Mouse (Mus musculus) layer of hippocampus, adult 18-20 months (tissue): Measurements from ENCODE around the gene Drc1. TPM values are rescaled to one million over a fixed set of nuclear protein-coding genes. Genes with fewer than 3 reads are reported as not detected.
A peak's percentile ranks its signal among the peaks of the same experiment; 100 is the strongest.

Experiments used
- DNase-seq, 2 experiments: peaks; one replicate each; pipeline ENCODE4 v3.0.0; 2022; ENCODE audit warnings: low spot score in 2 of 2
- total RNA-seq, 2 experiments: library from RNA; stranded (reverse); gene quantifications; 2 replicates each; pipeline ENCODE4 v1.2.3; 2021

Drc1 gene
- total RNA-seq, 2 experiments from 2014 or later, result 8.6 to 8.8 TPM

DNA sequence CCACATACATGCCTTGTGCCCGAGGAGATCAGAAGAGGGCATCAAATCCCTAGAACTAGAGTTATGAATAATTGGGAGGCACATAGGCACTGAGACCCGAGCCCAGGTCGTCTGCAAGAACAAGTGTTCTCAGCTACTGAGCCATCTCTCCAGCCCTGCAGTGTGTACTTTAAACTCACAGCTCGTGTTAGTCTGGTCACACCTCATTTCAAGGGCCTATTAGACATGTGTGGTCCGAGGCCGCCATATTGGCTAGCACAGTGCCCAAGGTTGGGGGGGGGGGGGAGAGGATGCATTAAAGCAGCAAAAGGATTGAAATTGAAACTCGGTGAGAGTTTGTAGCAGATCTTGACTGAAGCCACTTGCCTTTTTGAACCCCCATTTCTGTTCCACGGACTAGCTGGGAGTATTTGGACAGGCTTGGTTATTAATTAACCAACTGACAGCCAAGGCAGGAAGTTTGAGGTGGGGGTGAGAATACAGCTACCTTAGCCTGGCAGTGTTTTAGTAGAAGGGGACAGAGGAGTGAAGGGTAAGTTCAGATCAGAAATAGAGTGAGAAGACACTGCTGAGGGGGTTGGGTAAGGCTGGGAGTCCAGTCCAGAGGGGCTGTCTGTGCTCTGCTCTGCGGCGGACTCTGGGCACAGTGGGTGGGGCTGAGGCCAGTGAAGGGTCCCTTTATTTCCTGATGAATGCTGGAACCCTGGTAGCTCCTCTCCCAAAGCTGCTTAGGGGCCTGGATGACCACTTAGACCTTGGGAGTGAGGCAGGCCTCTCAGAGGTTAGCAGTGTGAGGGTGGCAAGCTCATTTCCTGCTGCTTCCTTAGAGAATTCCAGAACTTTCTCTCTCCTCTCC, 5.0 kb downstream of the Drc1 start:
- no peak for DNase-seq

DNA sequence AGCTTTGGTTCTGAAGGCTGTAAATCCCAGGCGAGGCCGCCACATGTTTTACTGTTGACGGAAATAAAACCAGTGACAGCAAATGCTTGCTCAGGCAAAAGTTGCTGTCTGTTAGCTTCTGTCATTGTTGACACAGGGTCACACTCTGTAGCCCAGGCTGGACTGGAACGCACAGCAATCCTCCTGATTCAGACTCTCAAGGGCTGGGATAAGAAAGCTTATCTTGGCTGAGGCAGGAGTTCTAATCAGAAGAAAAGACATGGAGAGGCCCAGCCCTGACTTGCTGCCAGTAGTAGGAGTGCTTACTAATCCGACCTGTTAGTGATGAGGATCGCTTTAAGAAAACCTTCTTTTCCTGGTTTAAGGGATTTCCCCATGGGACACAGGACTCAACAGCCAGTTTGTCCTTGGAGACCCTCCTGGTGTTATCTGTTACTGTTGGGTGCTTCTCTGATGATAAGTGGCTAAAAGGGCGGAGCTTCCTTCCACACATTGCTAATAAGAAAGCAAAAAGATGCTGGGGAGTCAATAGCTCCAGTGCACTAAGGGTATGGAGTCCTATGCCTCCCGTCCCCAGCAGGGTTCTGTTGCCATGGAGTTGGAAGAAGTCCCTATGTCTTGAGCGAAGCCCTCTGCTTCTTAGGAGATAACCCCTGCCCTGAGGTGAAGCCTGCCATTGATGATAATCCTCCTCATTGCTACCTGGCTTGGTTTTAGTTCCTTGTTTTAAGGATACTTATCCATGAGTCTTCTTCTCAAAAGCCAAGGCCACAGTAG, 6.1 kb downstream of the Drc1 start:
- DNase-seq, result no peak

DNA sequence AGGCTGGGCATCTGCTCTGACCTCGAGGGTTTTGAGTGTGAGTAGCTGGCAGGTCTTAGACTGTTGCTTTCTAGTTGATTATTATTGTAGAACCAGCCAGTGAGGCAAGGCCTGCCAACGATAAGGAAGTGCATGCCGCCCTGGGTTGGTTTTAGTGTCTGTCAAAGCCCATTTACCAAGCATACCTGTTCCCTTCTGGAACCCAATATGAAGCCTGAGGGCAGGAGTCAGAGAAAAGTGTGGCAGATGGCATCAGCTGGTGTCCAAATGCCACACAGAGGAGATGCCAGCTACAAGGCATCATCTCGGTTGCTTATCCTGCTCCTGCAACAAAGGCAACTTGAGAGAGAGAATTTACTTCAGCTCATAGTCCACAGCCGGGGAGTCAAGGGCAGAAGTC, 59.6 kb downstream of the Drc1 start:
- DNase-seq, result no peak

DNA sequence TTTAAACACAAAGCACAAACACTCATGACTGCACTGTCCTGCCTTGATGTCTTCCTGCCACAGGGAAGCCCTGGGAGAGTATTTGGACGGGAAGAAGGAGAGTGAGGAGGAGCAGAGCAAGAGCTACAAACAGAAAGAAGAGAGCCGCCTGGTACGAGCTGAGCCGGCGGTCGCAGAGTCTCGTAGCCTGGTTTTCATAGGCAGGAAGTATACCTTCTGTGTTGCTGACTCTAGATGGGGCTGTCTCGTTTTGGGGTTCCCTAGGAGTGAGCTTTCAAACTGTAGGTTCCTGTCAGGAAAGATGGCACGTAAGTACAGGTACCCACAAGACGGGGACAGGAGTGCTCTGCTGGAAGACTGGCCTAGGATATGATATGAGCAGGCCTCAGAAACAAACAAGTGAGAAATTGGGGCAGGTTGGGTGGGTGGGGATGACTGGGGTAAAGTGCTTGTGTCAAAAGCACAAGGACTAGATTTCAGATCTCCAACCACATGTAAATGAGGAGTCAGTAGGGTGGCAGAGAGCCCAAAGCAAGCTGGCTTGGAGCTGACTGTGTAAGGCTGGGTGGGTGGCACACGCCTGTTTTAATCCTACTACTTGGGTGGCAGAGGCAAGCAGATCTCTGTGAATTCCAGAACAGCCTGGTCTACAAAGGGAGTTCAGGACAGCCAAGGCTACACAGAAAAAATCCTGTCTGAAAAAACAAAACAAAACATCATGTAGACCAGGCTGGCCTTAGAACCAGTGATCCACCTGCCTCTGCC, 60.6 kb downstream of the Drc1 start:
- DNase-seq, result peak in 1 of 2 experiments; percentile 19

DNA sequence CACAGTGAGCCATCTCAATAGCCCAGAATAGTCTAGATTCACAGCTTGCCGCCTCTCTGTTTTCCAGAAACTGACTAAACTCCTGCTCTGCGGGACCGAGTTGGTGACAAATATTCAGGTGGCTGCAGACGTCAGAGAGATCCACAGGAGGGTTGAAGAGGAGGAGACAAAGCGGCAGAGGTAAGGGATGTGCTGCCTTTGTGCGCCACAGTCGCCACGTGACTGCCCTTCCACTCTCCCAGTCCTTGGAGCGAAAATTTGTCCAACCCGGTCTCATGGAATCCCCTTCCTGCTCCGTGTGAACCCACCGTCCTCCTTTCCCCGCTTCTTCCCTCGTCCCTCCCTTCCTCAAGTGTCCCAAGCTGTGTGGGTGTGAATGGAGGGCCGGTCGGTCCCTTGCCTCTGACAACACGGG, 61.4 kb downstream of the Drc1 start:
- peak in 1 of 2 experiments; percentile 13 for DNase-seq

DNA sequence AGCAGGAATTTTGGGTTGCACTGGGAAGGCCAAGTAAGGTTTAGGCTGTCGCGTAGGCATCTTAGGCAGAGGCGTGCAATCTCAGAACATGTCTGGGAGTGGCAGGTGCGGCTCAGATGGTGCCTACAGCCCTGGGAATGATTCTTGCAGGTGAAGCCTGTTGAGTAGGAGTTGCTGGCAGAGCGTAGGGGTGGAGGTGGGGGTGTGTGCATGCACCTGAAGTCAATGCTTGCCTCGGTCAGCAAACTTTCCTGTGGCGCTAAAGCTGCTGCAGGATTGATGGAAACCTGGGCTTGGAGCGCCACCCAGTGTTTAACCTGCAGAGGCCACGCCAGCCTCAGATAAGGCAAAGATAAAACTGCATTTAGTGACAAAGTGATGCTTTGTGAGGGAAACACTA, 61.9 kb downstream of the Drc1 start:
- DNase-seq, result peak; percentile 18 to 66

DNA sequence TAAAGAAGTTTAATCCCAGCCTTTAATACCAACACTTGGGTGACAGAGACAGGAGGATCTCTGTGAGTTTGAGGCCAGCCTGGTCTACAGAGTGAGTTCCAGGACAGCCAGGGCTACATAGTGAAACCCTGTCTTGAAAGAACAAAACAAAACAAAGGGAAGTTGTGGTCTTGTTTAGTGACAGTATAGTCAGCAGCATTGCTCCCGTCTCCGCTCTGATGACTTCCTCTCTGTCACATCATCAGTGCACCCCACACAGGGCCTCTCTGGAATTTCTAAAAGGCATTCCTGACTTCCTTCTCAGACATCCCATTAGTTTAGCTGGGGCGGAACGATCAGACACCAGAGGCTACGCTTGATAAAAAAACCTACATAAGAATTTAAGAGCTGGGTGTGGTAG, 62.7 kb downstream of the Drc1 start:
- DNase-seq, result no peak

DNA sequence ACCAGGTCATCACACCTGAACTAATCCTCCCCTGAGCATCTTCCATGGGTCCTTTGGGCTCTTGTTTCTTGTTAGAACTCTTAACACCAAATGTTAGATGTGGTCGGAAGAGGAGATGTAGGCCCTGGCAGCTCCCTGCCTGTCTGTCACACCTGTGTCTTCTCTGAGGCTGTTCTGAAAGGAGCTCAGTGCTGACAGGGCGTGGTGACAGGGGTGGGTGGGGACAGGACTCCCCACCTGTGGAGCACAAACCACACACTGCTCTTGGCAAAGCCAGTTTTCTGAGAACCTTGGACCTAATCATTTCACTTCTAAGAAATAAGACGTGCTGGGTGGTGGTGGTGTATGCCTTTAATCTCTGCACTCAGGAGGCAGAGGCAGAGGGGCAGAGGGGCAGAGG, 72.4 kb downstream of the Drc1 start:
- no peak for DNase-seq

DNA sequence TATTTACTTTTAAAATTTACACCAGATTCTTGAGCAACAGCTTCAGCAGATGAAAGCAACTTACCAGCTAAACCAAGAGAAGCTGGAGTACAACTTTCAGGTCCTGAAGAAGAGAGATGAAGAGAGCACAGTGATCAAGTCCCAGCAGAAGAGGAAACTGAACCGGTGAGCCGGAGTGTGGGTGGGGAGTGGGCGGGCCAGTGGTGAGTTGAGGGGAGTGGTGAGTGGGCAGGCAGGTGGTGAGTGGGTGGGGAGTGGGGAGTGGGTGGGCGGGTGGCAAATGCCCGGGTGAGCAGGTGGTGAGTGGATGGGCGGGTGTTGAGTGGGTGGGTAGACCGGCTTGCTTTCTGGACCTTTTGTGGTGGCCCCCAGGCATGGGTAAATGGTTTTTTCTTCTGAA, 73.9 kb downstream of the Drc1 start:
- no peak for DNase-seq

DNA sequence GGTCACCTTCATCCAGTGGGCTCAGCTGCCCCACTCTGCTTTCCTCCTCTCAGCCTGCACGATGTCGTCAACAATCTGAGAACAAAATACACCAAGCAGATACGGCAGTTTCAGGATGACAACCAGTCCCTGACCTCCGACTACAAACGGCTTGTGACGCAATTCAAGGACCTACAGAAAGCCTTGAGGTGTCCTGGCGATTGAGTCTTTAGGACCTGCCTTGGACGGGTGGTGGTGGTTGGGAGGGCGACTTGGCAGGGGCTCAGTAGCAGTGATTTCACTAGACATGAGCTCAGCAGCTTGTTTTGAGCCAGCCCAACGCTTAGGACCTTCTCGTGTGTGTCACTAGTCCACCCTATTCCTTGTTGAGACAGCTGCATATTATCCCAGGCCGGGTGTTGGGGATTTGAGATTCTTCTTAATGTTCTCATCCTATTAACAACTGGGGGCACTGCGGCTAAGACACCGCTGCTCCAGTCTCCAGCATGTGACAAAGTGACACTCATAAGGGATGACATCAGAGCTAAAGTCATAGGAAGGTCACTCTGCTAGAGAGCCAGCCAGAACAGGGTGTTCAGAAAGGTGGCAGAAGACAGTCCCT, 74.5 kb downstream of the Drc1 start:
- DNase-seq, result no peak

DNA sequence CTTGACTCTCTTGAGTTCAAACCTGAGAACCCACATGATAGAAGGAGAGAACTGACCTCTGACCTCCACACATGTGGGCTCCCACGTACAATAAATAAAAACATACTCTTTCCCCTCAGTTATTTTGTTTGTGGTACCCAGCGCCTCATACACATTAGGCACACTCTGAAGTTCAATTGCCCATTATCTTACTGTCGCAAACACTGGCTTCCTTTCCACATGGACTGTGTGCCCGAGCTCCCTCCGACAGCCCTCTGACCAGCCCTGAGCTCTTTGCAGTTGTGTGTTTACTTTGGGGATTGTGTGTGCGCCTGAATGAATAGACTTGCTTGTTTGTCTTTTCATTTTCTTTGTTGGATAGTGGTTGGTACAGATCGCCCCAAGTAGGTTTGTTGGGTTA, 75.5 kb downstream of the Drc1 start:
- no peak for DNase-seq

DNA sequence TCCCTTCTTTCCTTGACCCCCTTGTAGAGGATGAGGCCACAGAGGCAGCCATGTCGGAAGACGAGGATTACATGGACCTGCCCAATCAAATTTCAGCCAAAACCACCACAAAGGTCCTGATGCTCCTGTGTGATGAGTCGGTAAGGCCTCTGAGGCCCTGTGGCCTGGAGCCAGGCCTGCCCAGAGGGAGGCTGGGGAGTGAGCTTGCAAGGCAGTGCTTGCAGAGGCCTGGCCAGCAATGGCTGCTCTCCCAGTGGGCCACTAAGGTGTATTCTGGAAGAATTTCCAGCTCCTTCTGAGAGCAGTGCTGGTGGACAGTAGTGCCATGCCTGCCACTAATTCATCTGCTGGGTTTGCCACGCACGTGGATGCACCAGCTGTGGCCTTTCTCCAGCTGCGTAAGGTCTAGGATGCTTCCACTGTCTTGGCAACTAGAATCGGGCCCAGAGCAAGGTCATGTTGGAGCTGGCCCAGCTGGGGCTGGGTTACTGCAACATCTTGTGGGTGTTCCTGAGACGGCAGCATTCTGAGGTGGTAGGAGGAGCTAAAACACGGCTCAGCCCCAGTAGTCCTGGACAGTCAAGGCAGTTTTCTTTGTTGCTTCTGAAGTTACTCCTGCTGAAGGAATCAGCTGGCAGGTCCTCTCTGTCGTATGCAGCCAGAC, 77.4 kb downstream of the Drc1 start:
- DNase-seq, result no peak

DNA sequence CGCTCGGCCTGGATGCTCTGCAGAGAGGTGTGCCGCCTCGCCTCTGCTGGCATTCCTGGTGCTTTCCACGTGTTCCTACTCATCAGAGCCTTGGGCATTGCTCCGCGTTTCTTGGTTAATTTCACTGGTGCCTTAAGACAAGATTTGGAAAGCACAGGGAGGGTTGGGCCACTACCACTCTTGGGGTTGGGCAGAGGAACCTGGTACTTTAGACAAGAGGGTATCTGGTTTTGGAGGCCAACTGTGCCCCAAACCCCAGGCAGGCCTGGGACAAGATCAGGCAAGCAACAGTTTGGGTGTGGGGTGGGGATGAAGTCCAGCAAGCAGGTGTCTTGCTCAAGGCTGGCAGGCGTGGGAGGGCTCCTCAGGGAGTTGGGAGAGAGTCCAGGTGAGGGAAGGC, 86.2 kb downstream of the Drc1 start:
- DNase-seq, result no peak

DNA sequence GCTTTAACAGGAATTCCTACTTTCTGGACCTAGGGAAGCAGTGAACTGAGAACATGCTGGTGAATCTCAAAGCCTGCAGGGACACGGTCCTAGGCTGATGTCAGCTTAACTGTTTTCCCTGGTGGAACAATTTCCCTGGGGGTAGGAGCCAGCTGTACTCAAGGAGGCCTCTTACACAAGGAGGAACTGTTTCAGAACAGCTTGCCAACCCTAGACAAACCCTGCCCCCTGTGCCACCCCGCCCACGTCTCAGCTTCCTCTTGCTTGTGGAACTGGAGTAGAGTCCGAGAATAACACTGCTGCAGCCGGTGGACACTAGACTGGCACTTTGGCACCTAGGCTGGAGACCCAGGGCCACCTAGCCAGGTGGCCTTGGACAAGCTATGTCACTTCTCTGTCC, 88.2 kb downstream of the Drc1 start:
- DNase-seq, result peak; percentile 6 to 31

DNA sequence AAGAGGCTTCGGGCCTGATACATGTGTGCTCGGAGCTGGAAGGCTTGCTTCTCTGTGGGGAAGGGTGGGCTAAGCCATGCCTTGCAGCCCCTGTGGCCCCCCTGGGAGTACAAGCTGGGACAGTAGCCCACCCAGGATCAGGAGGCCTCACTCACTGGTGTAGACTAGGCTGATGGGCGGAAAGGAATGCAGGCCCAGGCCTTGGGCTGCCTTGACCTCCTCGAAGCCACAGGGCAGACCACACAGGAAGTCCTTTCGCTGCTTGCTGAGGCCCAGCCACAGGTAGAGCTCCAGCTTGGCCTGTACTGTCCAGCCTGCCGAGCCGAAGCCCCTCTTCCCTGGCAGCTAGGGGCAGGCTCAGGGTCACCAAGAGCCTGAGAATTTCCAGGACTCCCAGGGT, 101.7 kb downstream of the Drc1 start:
- no peak for DNase-seq

DNA sequence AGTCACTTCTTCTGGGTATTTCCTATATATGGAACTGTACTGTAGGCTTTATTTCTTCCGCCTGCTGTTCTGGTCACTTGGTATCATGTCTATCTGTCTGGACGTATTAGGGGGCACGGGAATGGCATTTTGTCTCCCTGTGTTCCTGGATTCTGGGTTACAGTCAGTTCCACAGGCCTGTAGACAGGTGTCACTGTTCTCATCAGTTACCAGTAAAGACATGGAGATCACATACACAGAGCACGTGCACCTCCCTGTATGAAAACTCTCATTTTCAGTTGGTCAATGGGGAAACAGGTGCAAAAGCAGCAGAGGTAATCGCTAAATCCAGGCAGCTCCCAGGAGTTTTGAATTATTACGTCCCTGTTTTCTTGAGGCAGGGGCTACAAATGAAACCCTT, 106.5 kb downstream of the Drc1 start:
- DNase-seq, result no peak

DNA sequence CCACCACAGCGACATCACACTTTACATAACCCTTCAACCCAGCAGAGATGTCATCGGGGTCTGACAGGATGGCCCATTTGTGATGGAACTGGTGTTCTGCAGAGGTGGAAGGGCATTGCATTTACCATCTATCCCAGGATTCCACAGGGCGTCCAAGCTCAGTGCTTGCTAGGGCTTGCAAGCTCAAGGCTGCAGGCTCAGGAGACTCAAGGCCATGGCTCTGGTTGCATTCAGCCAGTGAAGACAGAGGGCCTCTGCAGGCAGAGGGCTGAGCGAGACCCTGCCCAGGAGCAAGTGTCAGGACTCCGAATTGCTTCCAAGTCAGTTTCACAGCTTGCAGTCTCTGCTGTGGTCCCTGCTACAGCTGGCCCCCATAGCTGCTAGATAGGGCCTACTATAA, 108.6 kb downstream of the Drc1 start:
- no peak for DNase-seq

DNA sequence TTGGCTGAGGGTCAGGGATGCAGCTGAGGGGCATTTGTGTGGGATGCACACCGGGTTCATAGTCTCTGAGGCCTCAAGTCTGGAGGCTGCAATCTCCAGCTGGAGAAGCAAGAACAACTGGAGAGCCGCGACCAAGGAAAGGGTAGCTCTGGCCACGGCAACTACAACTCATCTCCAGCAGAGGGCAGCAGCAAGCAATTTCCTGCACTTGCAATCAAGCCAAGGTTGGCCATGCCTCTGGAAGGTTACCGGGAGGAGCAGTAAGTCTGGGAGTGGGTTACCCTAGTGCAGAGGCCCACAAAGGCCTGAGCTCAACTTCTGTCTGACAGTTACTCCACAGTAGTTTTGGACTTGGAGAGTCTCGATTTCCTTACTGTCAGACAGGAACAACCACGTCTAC, 110.3 kb downstream of the Drc1 start:
- peak; percentile 50 to 70 for DNase-seq

DNA sequence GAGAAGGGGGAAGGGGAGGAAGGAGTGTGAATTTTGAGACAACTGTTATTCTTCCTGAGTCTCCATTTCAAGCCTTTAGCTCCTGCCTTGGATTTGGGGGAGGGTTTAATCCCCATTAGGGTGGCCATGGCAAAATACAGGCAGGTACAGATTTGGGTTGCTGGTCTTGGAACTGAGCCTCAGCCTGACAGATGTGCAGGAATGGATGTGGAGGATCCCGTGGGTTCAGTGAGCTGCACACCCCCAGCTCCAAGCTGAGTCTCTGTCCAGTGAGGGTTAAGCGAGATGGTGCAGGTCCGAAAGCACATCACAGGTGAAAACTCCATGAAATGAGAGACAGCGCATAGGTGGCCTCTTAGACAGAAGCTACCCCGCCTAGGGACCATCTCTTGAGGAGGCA, 119.3 kb downstream of the Drc1 start:
- DNase-seq, result no peak

DNA sequence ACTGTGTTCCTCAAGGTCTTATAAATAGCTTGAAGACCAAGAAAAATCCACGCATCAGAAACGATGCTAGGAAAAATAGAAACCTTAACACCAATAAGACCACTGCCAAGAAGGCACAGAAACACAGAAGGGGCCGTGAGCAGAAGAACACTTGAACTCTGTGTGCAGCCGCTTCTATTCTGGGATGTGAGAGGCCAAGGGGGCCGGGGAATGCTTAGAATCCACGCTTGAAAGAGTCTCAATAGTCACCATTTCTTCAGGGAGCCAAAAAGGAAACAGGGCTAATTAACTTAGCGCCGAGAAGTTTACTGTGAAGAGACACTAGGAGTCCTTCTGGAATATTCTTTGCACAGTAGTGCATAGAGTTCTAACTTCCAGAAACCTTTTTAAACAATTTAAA, 120.0 kb downstream of the Drc1 start:
- peak in 1 of 2 experiments; percentile 27 for DNase-seq

DNA sequence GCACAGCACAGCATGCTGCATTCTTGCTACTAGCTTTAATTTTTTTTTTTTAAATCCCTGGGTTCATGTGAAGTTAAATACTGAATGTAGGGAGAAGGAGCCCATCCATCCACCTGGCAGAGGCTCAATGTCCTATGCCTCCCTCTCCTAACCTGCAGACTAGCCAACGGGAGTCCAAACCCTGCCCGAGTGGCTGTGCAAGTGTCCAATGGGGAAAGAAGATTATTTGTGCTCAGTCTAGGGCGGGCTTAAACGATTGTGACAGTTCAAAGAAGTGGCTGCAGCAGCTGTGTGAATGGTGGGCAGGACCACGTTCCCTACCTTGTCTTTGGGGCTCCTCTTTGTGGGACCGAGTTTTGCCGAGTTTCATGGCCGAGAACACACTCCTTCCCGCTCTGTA, 125.7 kb downstream of the Drc1 start:
- no peak for DNase-seq
